Mouse (Mus musculus): ENCODE measurements around the gene Ybey.

DNA sequence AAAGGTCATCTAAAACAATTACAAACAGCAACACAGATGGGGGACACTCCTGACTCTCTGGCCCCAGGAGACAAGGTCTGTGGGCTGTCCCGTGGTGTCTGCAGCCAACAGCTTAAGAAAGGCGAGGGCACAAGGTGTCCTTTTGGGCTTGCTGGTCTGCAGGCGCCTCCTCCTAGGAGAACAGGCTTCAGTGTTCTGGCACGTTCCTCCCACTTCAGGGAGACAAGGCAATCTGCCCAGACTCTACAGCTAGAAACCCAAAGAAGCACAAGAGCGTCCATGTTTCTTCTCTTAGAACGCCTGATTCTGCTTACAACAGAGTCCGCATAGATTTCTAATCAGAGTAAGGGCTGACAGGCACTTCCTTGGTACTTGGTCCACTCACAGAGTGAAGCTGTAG, 6.6 kb downstream of the Ybey start:
- TF ChIP-seq CTCF (IDR thresholded peaks at IDR 0.05; ENCODE audit: insufficient read depth, low read depth, low read length) (no peak), POLR2A (IDR thresholded peaks at IDR 0.05; ENCODE audit: insufficient read depth, low read depth, low read length) (no peak)

Data from olfactory bulb, adult 2 months (tissue).